Mouse (Mus musculus) heart, postnatal 0 days (tissue): Measurements from ENCODE around the gene Fuk. TPM values are rescaled to one million over a fixed set of nuclear protein-coding genes. Genes with fewer than 3 reads are reported as not detected.

Source experiments
- ATAC-seq: fragments of 200-750 bp; cut with Nextera tagmentation; 2 replicates; pipeline ENCODE4 v1.8.0; 2017; ENCODE audit warnings: low read depth, moderate number of reproducible peaks, moderate library complexity; ENCODE audit not compliant: insufficient read depth
- DNase-seq: peaks from one replicate; pipeline ENCODE4 v3.0.0-alpha.2; 2016; ENCODE audit warnings: low spot score
- H3K27ac ChIP-seq: fragments of 300-500 bp; sonication (generic); 2 replicates; pipeline ENCODE4 v1.5.1; 2014; ENCODE audit warnings: low read depth, mild to moderate bottlenecking
- H3K27me3 ChIP-seq: fragments of 300-500 bp; sonication (generic); 2 replicates; pipeline ENCODE4 v1.6.1; 2014; ENCODE audit warnings: low read length, mixed read lengths; ENCODE audit not compliant: control insufficient read depth, insufficient read depth
- H3K36me3 ChIP-seq: fragments of 300-500 bp; sonication (generic); replicated peaks from 2 replicates; pipeline ENCODE4 v1.6.1; 2014; ENCODE audit warnings: low read length, mixed read lengths; ENCODE audit not compliant: control insufficient read depth, insufficient read depth
- H3K4me1 ChIP-seq: fragments of 300-500 bp; sonication (generic); 2 replicates; pipeline ENCODE4 v1.6.1; 2014; ENCODE audit warnings: antibody characterized with exemption; ENCODE audit not compliant: control insufficient read depth, insufficient read depth
- H3K4me2 ChIP-seq: fragments of 300-500 bp; sonication (generic); 2 replicates; pipeline ENCODE4 v1.6.1; 2014; ENCODE audit warnings: low read depth, mild to moderate bottlenecking, low read length, moderate library complexity
- H3K4me3 ChIP-seq: fragments of 300-500 bp; sonication (generic); 2 replicates; pipeline ENCODE4 v1.5.1; 2014; ENCODE audit warnings: low read depth, low read length
- H3K9ac ChIP-seq: fragments of 300-500 bp; sonication (generic); replicated peaks from 2 replicates; pipeline ENCODE4 v1.6.1; 2014; ENCODE audit warnings: low read depth, low read length, mixed read lengths
- H3K9me3 ChIP-seq: fragments of 300-500 bp; sonication (generic); replicated peaks from 2 replicates; pipeline ENCODE4 v1.6.1; 2016; ENCODE audit warnings: low read length; ENCODE audit not compliant: control insufficient read depth
- CTCF ChIP-seq: IDR thresholded peaks from 2 replicates; pipeline ENCODE4 v1.5.1; 2016; ENCODE audit warnings: antibody characterized with exemption, control low read depth, low read depth
- EP300 ChIP-seq: IDR thresholded peaks from 2 replicates; pipeline ENCODE4 v1.6.1; 2016; ENCODE audit warnings: antibody characterized with exemption, low read depth
- WGBS: fragments of 180-500 bp; shearing (Covaris S2); extraction: QIAGEN DNeasy Blood & Tissue Kit; methylation state at CpG from one replicate; pipeline ENCODE4 v1.1.7; 2014; 5-methylcytosine and 5-hydroxymethylcytosine counted together
- polyA plus RNA-seq: library from polyadenylated mRNA; unstranded; fragments of >200 nt; fragmentation: Nextera tagmentation; extraction: Ambion mirVana; gene quantifications from 2 replicates; pipeline ENCODE4 v1.2.1, GENCODE M21; 2015
- total RNA-seq: library from RNA; depleted of rRNA; stranded (reverse); fragments of >200 nt; gene quantifications from 2 replicates; pipeline ENCODE4 v1.2.3, GENCODE M21; 2014; ENCODE audit warnings: low replicate concordance; rRNA removed

Gene Fuk
- total RNA-seq: 10.8 and 14.8 TPM in 2 replicates
- 3.6 and 3.7 TPM in 2 replicates for polyA plus RNA-seq

DNA sequence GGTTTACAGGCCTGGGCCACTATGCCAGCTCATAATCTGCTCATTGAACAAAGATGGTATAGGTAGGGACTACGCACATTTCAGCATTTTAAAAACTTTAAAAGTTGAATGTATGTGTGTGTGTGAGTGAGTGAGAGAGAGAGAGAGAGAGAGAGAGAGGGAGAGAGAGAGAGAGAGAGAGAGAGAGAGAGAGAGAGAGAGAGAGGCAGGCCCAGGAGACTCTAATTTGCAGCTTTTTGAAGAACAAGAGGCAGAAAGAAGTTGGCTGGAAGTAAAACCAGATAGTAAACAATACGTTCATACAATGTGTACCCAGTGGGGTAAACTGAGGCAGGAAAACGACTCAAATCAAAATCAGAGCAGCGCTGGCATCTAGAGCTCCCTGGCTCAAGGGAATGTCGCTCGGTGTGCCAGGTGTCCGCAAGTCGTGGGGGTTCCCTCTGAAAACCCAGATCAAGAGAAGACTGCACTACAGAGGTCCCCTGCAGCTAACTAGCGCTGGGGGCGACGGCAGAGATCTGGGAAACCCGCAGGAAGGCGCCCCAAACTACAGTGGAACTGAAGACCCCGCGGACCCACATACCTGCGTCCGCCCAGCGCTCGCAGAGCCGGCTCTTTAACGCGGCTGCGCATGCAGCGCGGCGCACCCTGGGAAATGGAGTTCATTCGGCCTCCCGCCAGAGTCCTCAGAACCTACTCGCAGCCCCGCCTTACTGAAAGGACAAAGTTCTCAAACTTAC is at the start of gene Fuk:
TSS of gene Fuk (minus strand) at position 650 of the 740 bp plus-strand sequence.
- H3K4me2 ChIP-seq: peak within 1 kb of the TSS; percentile 69
- 2% methylated on average over 30 of the region's 30 CpGs for WGBS

DNA sequence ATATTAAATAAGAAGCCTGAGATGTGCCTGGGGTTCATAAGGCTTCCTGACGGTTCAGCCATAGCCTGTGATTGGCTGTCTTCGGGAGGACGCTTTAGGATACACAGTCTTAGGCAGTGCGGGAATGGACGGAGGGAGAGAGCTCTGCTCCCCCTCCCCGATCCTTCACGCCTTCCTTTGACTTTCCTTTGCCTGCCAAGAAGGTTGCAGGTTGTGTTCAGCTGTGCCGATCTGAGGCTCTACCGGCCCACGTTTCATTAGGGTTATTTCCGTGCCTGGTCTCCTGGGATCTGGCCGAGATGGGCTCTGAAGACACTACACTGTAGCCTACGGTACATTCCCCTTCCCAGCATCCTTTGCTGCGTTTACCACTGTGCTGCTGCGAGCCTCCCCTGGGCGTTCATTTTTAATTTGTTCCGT is 47.8 kb upstream of the Fuk start:
- 59% methylated on average over 17 of the region's 17 CpGs for WGBS
- H3K9me3 ChIP-seq: no peaks in the 10 kb centered on the region
- H3K4me1 ChIP-seq: peaks cover 8% of the 10 kb centered on the region; the same call in 1 of the 2 replicates
- H3K36me3 ChIP-seq: 0 out of 2 replicates have a peak, but pooled peaks cover 4% of the 10 kb centered on the region
- no peak for TF ChIP-seq EP300
- TF ChIP-seq CTCF: no peak
- peak overlapping the region; percentile 32 for H3K4me2 ChIP-seq
- peak overlapping the region; percentile 8; the same call in 1 of the 2 replicates for H3K4me3 ChIP-seq
- no peak for DNase-seq
- H3K27ac ChIP-seq: peak overlapping the region; percentile 65
- no peaks in the 10 kb centered on the region for H3K27me3 ChIP-seq
- ATAC-seq: peak; percentile 65
- no peak overlapping the region for H3K9ac ChIP-seq

More for the DNA sequence above, at the start of gene Fuk:
- Histone ChIP-seq H3K27ac (no peak within 1 kb of the TSS), H3K4me3 (peak within 1 kb of the TSS; percentile 63), H3K4me1 (no peaks in the 10 kb centered on the region), H3K36me3 (peaks cover 11% of the 10 kb centered on the region), H3K9me3 (no peaks in the 10 kb centered on the region), H3K27me3 (no peaks in the 10 kb centered on the region), H3K9ac (peak within 1 kb of the TSS; percentile 61)
- ATAC-seq: peak; percentile 93
- DNase-seq: peak; percentile 60
- no peak for TF ChIP-seq EP300
- no peak for TF ChIP-seq CTCF

DNA sequence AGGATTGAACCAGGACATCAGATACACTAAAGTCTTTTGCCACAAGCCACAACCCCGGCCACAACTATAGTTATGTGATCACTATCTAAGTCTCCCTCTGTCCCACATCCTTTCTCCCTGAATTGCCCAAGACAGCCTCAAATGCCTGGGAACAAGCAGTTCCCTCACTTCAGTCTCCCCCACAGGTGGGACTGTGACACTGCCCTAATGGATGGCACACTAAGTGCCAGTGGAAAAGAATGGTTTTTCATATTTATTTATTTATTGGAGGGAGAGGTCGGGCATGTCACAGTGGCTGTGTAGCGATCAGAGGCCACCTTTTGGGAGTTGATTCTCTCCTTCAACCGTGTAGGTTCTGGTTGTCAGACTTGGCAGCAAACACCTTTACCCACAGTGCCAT is 43.4 kb upstream of the Fuk start:
- 65% methylated on average over 4 of the region's 4 CpGs for WGBS
- no peak for DNase-seq
- TF ChIP-seq CTCF: no peak
- TF ChIP-seq EP300: no peak
- H3K27me3 ChIP-seq: no peaks in the 10 kb centered on the region
- no peak overlapping the region for H3K4me2 ChIP-seq
- ATAC-seq: no peak
- no peak overlapping the region for H3K27ac ChIP-seq
- H3K4me3 ChIP-seq: no peak overlapping the region
- no peaks in the 10 kb centered on the region for H3K9me3 ChIP-seq
- H3K4me1 ChIP-seq: peaks cover 47% of the 10 kb centered on the region
- H3K36me3 ChIP-seq: no peaks in the 10 kb centered on the region
- no peak overlapping the region for H3K9ac ChIP-seq

DNA sequence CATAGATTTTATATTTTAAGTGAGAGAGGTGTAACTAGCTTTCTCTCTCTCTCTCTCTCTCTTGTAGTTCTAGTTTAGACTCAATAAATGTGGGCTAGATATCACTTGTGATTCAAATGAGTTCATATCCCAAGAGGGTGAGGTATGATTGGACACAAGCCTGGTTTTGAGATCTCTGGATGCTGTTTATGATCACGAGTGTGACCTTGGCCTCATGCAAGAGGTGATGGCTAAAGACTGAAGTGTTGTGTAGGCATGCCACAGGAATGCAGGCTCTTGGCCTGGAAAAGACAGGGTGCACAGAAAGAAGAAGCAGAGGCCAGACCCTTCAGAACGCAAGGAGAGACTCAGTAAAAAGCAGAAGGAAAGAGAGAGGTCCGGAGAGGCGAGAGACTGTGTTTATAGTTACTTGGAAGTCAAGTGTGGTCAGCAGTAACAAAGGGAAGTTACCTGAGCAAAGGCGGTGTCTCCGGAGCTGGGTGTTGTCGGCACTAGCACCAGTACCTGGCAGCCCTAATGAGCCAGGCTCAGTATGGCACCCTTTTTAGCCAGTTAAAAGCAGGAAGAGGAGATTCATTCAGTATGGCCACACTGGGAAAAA is 42.1 kb upstream of the Fuk start:
- Histone ChIP-seq H3K9ac (no peak overlapping the region), H3K27me3 (no peaks in the 10 kb centered on the region), H3K4me3 (no peak overlapping the region), H3K27ac (peak overlapping the region; percentile 66), H3K36me3 (no peaks in the 10 kb centered on the region), H3K4me2 (no peak overlapping the region), H3K9me3 (no peaks in the 10 kb centered on the region), H3K4me1 (peaks cover 57% of the 10 kb centered on the region)
- 64% methylated on average over 7 of the region's 7 CpGs for WGBS
- peak; percentile 21; the same call in 1 of the 2 replicates for ATAC-seq
- TF ChIP-seq EP300 (no peak), CTCF (no peak)
- DNase-seq: no peak

DNA sequence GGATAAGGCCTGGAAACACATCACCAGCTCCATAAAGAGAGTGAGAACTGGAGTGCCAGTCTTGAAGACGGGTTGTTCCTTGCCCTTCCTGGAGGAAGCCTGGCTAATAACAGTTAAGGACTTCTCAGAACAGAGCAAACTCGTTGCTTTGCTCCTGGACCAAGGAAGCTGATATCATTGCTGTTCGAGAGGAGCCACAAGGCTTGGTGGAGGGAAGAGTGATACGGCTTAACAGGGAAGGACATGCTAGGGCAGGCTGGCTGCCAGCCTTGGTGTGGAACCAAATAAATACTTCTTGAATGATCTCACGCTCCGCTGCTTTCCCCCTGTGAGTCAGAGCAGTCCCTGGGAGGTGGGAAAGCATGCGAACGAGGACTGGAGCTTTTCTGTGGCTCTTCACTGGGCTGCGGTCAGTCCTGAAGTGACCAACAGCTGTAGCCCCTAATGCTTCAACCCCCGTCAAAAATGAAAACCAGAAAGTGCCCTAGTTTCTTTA is 39.2 kb upstream of the Fuk start:
- Histone ChIP-seq H3K4me2 (no peak overlapping the region), H3K4me3 (no peak overlapping the region), H3K4me1 (peaks cover 72% of the 10 kb centered on the region), H3K27me3 (no peaks in the 10 kb centered on the region), H3K9ac (no peak overlapping the region), H3K36me3 (no peaks in the 10 kb centered on the region), H3K9me3 (no peaks in the 10 kb centered on the region), H3K27ac (peak overlapping the region; percentile 94)
- peak; percentile 82 for ATAC-seq
- no peak for TF ChIP-seq CTCF
- TF ChIP-seq EP300: no peak
- 13% methylated on average over 10 of the region's 10 CpGs for WGBS
- peak; percentile 95 for DNase-seq
